Mouse (Mus musculus): ENCODE results near the gene Tceal8. TPM values are rescaled to one million over a fixed set of nuclear protein-coding genes. Genes with fewer than 3 reads are reported as not detected.
A peak's percentile ranks its signal among the peaks of the same experiment; 100 is the strongest.
"Not testable (repeated sequence)": the region's sequence is repeated elsewhere in the genome, so short reads cannot be mapped to it uniquely, and the experiment has no call there.

Tceal8 gene
- total RNA-seq (2014; fragmentation: Nextera tagmentation) = 32.4 and 46.2 TPM in 2 replicates
- 106 and 120 TPM in 2 replicates for total RNA-seq (2017)
- polyA plus RNA-seq (2012) = 6.4 and 12.4 TPM in 2 replicates

GRCm38 (mm10) chrX:136172118-136172551 is at the start of gene Tceal8:
TSS of gene Tceal8 (minus strand) at chrX:136172342.
- ATAC-seq (ENCODE audit: extremely low read depth, insufficient number of reproducible peaks, low FRiP score, poor library complexity, severe bottlenecking) = peak; percentile 96
- Histone ChIP-seq H3K27me3 (ENCODE audit: insufficient read depth, low read length) (no peaks in the 10 kb centered on the region), H3K4me3 (ENCODE audit: low read depth, low read length) (peak within 1 kb of the TSS; percentile 71), H3K36me3 (replicated peaks) (peaks cover 5% of the 10 kb centered on the region), H3K4me1 (ENCODE audit: insufficient read depth, low read depth, low read length) (peaks cover 3% of the 10 kb centered on the region; the same call in 1 of the 2 replicates), H3K9me3 (replicated peaks) (no peaks in the 10 kb centered on the region)
- no peak for TF ChIP-seq CTCF (IDR thresholded peaks at IDR 0.05; ENCODE audit: low read depth, low read length)
- no peak for TF ChIP-seq TAL1 (conservative IDR thresholded peaks at IDR 0.05; ENCODE audit: low read depth, low read length)
- TF ChIP-seq GATA2 (IDR thresholded peaks at IDR 0.05; ENCODE audit: borderline replicate concordance, low read depth, low read length) = no peak
- no peak for TF ChIP-seq POLR2AphosphoS5 (IDR thresholded peaks at IDR 0.05; ENCODE audit: insufficient replicate concordance, low read depth, low read length)
- no peak for TF ChIP-seq GATA1 (IDR thresholded peaks at IDR 0.05; ENCODE audit: borderline replicate concordance, low read length)
- peak; percentile 43 for DNase-seq (ENCODE audit: low spot score)

DNA sequence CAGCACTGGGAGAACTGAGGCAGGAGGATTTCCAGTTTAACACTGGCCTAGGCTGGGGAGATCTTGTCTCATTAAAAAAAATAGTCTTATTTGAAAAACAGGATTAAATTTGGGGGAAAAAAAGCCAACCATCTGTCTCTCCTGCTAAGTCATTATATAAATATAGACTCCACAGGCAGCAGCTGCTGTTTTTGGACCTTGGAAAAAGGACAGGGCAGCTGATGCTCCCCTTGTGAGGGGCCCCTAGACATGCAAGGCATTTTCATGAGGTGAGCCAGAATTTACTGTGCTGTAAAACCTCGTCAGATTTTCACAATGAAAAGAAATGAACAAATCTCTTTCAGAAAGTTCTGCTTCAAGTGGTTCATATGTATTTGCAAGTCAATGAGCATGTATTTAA is 44.2 kb upstream of the Tceal8 start:
- no peaks in the 10 kb centered on the region for H3K36me3 ChIP-seq (replicated peaks)
- no peaks in the 10 kb centered on the region for H3K9me3 ChIP-seq (replicated peaks)
- no peak for DNase-seq (ENCODE audit: low spot score)
- no peak for ATAC-seq (ENCODE audit: extremely low read depth, insufficient number of reproducible peaks, low FRiP score, poor library complexity, severe bottlenecking)
- H3K4me3 ChIP-seq (ENCODE audit: low read depth, low read length) = no peak overlapping the region
- H3K27me3 ChIP-seq (ENCODE audit: insufficient read depth, low read length) = no peaks in the 10 kb centered on the region
- TF ChIP-seq CTCF (IDR thresholded peaks at IDR 0.05; ENCODE audit: low read depth, low read length) (no peak), POLR2AphosphoS5 (IDR thresholded peaks at IDR 0.05; ENCODE audit: insufficient replicate concordance, low read depth, low read length) (no peak), GATA2 (IDR thresholded peaks at IDR 0.05; ENCODE audit: borderline replicate concordance, low read depth, low read length) (no peak), TAL1 (conservative IDR thresholded peaks at IDR 0.05; ENCODE audit: low read depth, low read length) (no peak), GATA1 (IDR thresholded peaks at IDR 0.05; ENCODE audit: borderline replicate concordance, low read length) (no peak)
- no peaks in the 10 kb centered on the region for H3K4me1 ChIP-seq (ENCODE audit: insufficient read depth, low read depth, low read length)

DNA sequence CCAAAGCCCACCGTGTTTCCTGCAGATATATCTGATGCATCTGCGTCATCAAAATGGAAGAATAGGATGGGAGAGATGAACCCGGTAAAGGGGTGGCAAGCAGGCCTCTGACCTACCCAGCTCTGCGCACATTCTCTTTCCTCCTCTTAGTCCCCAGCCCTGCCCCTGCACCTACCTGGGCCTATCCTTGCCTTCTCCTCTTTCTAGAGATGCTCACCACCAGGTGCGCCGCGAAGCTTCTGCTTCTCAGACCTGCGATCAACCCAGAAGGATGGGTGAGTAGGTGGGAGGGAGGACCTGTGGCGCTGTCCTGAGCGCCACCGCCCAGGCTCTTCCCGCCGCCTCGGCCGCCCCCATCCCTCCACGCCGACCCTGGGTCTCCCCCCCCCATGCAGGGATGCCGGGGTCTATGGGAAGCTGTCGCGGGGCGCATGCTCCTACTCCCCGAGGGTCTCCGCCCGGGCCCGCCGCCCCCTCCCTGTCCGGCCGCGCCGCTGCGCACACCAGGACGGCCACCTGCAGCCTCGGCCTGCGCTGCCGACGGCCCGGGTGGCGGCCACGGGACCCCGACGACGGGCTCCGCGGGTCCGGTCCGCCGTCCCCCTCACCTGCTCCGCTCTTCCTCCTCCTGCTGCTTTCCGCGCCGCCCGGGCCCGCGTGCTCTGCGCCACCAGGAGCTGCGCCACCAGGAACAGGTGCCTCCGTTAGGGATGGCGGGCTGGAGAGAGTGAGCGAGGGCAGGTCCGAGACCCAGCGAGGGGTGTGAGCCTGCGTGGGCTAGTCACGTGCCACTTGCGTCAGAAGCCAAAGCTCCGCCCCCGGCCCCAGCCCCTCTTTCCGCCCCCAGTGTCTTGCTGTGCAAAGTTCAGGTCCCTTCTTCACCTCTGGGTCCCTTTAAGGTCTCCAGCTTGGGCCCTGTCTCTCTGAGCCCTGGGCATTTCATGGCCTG is 42.9 kb upstream of the Tceal8 start, which contains the start of the genes Tceal7 and Bex1:
Tceal7 (plus strand) TSS at position 51 of the 949 bp plus-strand sequence.
Bex1 (minus strand) TSS at position 785 of the 949 bp plus-strand sequence.
- not testable (repeated sequence) for ATAC-seq (ENCODE audit: extremely low read depth, insufficient number of reproducible peaks, low FRiP score, poor library complexity, severe bottlenecking); DNase-seq (ENCODE audit: low spot score)
- peak within 1 kb of the TSS; percentile 38; the same call in 1 of the 2 replicates for H3K4me3 ChIP-seq (ENCODE audit: low read depth, low read length)

GRCm38 (mm10) chrX:136213396-136213795 is 41.3 kb upstream of the Tceal8 start:
- Histone ChIP-seq H3K27me3 (ENCODE audit: insufficient read depth, low read length) (no peaks in the 10 kb centered on the region), H3K36me3 (replicated peaks) (no peaks in the 10 kb centered on the region), H3K4me3 (ENCODE audit: low read depth, low read length) (no peak overlapping the region), H3K4me1 (ENCODE audit: insufficient read depth, low read depth, low read length) (no peaks in the 10 kb centered on the region), H3K9me3 (replicated peaks) (no peaks in the 10 kb centered on the region)
- no peak for ATAC-seq (ENCODE audit: extremely low read depth, insufficient number of reproducible peaks, low FRiP score, poor library complexity, severe bottlenecking)
- DNase-seq (ENCODE audit: low spot score) = no peak
- TF ChIP-seq CTCF (IDR thresholded peaks at IDR 0.05; ENCODE audit: low read depth, low read length) = no peak
- TF ChIP-seq TAL1 (conservative IDR thresholded peaks at IDR 0.05; ENCODE audit: low read depth, low read length) = no peak
- no peak for TF ChIP-seq POLR2AphosphoS5 (IDR thresholded peaks at IDR 0.05; ENCODE audit: insufficient replicate concordance, low read depth, low read length)
- no peak for TF ChIP-seq GATA1 (IDR thresholded peaks at IDR 0.05; ENCODE audit: borderline replicate concordance, low read length)
- no peak for TF ChIP-seq GATA2 (IDR thresholded peaks at IDR 0.05; ENCODE audit: borderline replicate concordance, low read depth, low read length)

More for the DNA sequence above, 42.9 kb upstream of the Tceal8 start, which contains the start of the genes Tceal7 and Bex1:
- not testable (repeated sequence) for H3K4me1 ChIP-seq (ENCODE audit: insufficient read depth, low read depth, low read length); H3K27me3 ChIP-seq (ENCODE audit: insufficient read depth, low read length); H3K9me3 ChIP-seq (replicated peaks); H3K36me3 ChIP-seq (replicated peaks)

GRCm38 (mm10) chrX:136204406-136204805 is 32.3 kb upstream of the Tceal8 start:
- no peaks in the 10 kb centered on the region for H3K27me3 ChIP-seq (ENCODE audit: insufficient read depth, low read length)
- no peak for DNase-seq (ENCODE audit: low spot score)
- TF ChIP-seq GATA2 (IDR thresholded peaks at IDR 0.05; ENCODE audit: borderline replicate concordance, low read depth, low read length) (no peak), POLR2AphosphoS5 (IDR thresholded peaks at IDR 0.05; ENCODE audit: insufficient replicate concordance, low read depth, low read length) (no peak), GATA1 (IDR thresholded peaks at IDR 0.05; ENCODE audit: borderline replicate concordance, low read length) (no peak), TAL1 (conservative IDR thresholded peaks at IDR 0.05; ENCODE audit: low read depth, low read length) (no peak), CTCF (IDR thresholded peaks at IDR 0.05; ENCODE audit: low read depth, low read length) (no peak)
- H3K9me3 ChIP-seq (replicated peaks) = no peaks in the 10 kb centered on the region
- H3K4me1 ChIP-seq (ENCODE audit: insufficient read depth, low read depth, low read length) = peaks cover 10% of the 10 kb centered on the region; the same call in 1 of the 2 replicates
- ATAC-seq (ENCODE audit: extremely low read depth, insufficient number of reproducible peaks, low FRiP score, poor library complexity, severe bottlenecking) = no peak
- no peak overlapping the region for H3K4me3 ChIP-seq (ENCODE audit: low read depth, low read length)
- H3K36me3 ChIP-seq (replicated peaks) = no peaks in the 10 kb centered on the region

DNA sequence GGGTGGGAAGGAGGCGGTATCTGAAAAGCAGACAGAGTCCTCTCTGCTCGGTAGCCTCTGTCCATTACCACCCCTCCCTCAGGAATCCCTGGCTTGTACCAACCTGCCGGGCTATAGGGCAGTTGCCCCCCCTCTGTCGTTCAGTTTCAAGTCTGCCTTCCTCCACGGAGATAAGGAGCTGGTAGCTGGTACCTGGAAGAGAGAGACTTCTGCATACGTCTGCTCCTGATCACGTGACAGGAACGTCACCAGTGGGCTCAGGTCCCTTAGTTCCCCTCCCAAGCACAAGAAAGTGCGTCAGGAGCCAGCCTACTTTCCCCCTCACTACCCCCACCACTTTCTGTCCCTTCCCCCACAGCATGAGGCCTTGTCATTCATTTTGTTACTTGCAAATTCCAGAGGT is 31.5 kb upstream of the Tceal8 start, which contains the start of gene Tceal5:
Tceal5 (minus strand) TSS at position 213 of the 403 bp plus-strand sequence.
- Histone ChIP-seq H3K36me3 (replicated peaks) (no peaks in the 10 kb centered on the region), H3K9me3 (replicated peaks) (no peaks in the 10 kb centered on the region), H3K27me3 (ENCODE audit: insufficient read depth, low read length) (no peaks in the 10 kb centered on the region), H3K4me1 (ENCODE audit: insufficient read depth, low read depth, low read length) (peaks cover 10% of the 10 kb centered on the region; the same call in 1 of the 2 replicates), H3K4me3 (ENCODE audit: low read depth, low read length) (peak within 1 kb of the TSS; percentile 51)
- TF ChIP-seq CTCF (IDR thresholded peaks at IDR 0.05; ENCODE audit: low read depth, low read length) (no peak), GATA1 (IDR thresholded peaks at IDR 0.05; ENCODE audit: borderline replicate concordance, low read length) (no peak)
- no peak for ATAC-seq (ENCODE audit: extremely low read depth, insufficient number of reproducible peaks, low FRiP score, poor library complexity, severe bottlenecking)
- DNase-seq (ENCODE audit: low spot score) = no peak
